Mouse (Mus musculus) limb, embryonic 15.5 days (tissue): Measurements from ENCODE around the gene Fbxl13. TPM values are rescaled to one million over a fixed set of nuclear protein-coding genes. Genes with fewer than 3 reads are reported as not detected.

Source experiments
- ATAC-seq: fragments of 200-750 bp; cut with Nextera tagmentation; 2 replicates; pipeline ENCODE4 v1.8.0; 2017; ENCODE audit warnings: low read depth, moderate TSS enrichment; ENCODE audit not compliant: insufficient number of reproducible peaks, low FRiP score, low TSS enrichment
- H3K27ac ChIP-seq: fragments of 300-500 bp; sonication (generic); 2 replicates; pipeline ENCODE4 v1.5.1; 2015; ENCODE audit warnings: moderate library complexity, mild to moderate bottlenecking, inconsistent platforms
- H3K27me3 ChIP-seq: fragments of 300-500 bp; sonication (generic); 2 replicates; pipeline ENCODE4 v1.6.1; 2015; ENCODE audit warnings: inconsistent platforms
- H3K36me3 ChIP-seq: fragments of 300-500 bp; sonication (generic); 2 replicates; pipeline ENCODE4 v1.6.1; 2015; ENCODE audit warnings: inconsistent platforms
- H3K4me1 ChIP-seq: fragments of 300-500 bp; sonication (generic); 2 replicates; pipeline ENCODE4 v1.6.1; 2015; ENCODE audit warnings: inconsistent platforms
- H3K4me2 ChIP-seq: fragments of 300-500 bp; sonication (generic); 2 replicates; pipeline ENCODE4 v1.6.1; 2015; ENCODE audit warnings: mild to moderate bottlenecking, inconsistent platforms
- H3K4me3 ChIP-seq: fragments of 300-500 bp; sonication (generic); 2 replicates; pipeline ENCODE4 v1.5.1; 2015; ENCODE audit warnings: mild to moderate bottlenecking, inconsistent platforms
- H3K9ac ChIP-seq: fragments of 300-500 bp; sonication (generic); 2 replicates; pipeline ENCODE4 v1.6.1; 2015; ENCODE audit warnings: inconsistent platforms
- H3K9me3 ChIP-seq: fragments of 300-500 bp; sonication (generic); 2 replicates; pipeline ENCODE4 v1.6.1; 2016; ENCODE audit warnings: inconsistent platforms
- WGBS: fragments of 180-500 bp; shearing (Covaris S2); methylation state at CpG from one replicate; pipeline ENCODE4 v1.1.7; 2015; 5-methylcytosine and 5-hydroxymethylcytosine counted together
- polyA plus RNA-seq: library from polyadenylated mRNA; unstranded; fragments of >200 nt; fragmentation: Nextera tagmentation; extraction: Ambion mirVana; gene quantifications from 2 replicates; pipeline ENCODE4 v1.2.1, GENCODE M21; 2015

Fbxl13 gene
- polyA plus RNA-seq, 1 experiment from 2014 or later = not detected

GRCm38 (mm10) chr5:21440833-21441530 is 204.5 kb downstream of the Fbxl13 start:
- Histone ChIP-seq H3K36me3 (no peaks in the 10 kb centered on the region), H3K27ac (peak overlapping the region; percentile 33), H3K4me3 (no peak overlapping the region), H3K4me1 (peaks cover 20% of the 10 kb centered on the region), H3K9ac (no peak overlapping the region), H3K9me3 (no peaks in the 10 kb centered on the region), H3K27me3 (no peaks in the 10 kb centered on the region), H3K4me2 (no peak overlapping the region)
- peak; percentile 84 for ATAC-seq
- 35% methylated on average over 8 of the region's 8 CpGs for WGBS

- Histone ChIP-seq H3K27me3 (no peaks in the 10 kb centered on the region), H3K4me3 (no peak overlapping the region), H3K9me3 (no peaks in the 10 kb centered on the region), H3K4me2 (no peak overlapping the region), H3K9ac (no peak overlapping the region), H3K36me3 (no peaks in the 10 kb centered on the region; the same call in 1 of the 2 replicates), H3K4me1 (peaks cover 20% of the 10 kb centered on the region), H3K27ac (no peak overlapping the region)
- no peak for ATAC-seq
- WGBS = 68% methylated on average over 7 of the region's 7 CpGs
Observed at GRCm38 (mm10) chr5:21439446-21440110, 205.9 kb downstream of the Fbxl13 start.

GRCm38 (mm10) chr5:21438428-21438827 is 207.0 kb downstream of the Fbxl13 start:
- Histone ChIP-seq H3K27me3 (no peaks in the 10 kb centered on the region), H3K4me3 (no peak overlapping the region), H3K4me1 (peaks cover 22% of the 10 kb centered on the region), H3K36me3 (no peaks in the 10 kb centered on the region; the same call in 1 of the 2 replicates), H3K27ac (no peak overlapping the region), H3K9ac (no peak overlapping the region), H3K4me2 (no peak overlapping the region), H3K9me3 (no peaks in the 10 kb centered on the region)
- WGBS = 90% methylated on average over 9 of the region's 9 CpGs
- ATAC-seq = no peak

GRCm38 (mm10) chr5:21436471-21436975 is 208.9 kb downstream of the Fbxl13 start:
- H3K4me2 ChIP-seq = no peak overlapping the region
- no peaks in the 10 kb centered on the region for H3K27me3 ChIP-seq
- no peak overlapping the region for H3K9ac ChIP-seq
- WGBS = 62% methylated on average over 8 of the region's 8 CpGs
- peaks cover 19% of the 10 kb centered on the region for H3K4me1 ChIP-seq
- no peaks in the 10 kb centered on the region; the same call in 1 of the 2 replicates for H3K36me3 ChIP-seq
- H3K27ac ChIP-seq = no peak overlapping the region
- no peak for ATAC-seq
- no peaks in the 10 kb centered on the region for H3K9me3 ChIP-seq
- H3K4me3 ChIP-seq = no peak overlapping the region

GRCm38 (mm10) chr5:21434148-21434929 is 211.1 kb downstream of the Fbxl13 start:
- H3K36me3 ChIP-seq = no peaks in the 10 kb centered on the region; the same call in 1 of the 2 replicates
- no peak overlapping the region for H3K4me2 ChIP-seq
- 43% methylated on average over 11 of the region's 11 CpGs for WGBS
- peak; percentile 71; the same call in 1 of the 2 replicates for ATAC-seq
- H3K4me3 ChIP-seq = no peak overlapping the region
- H3K27me3 ChIP-seq = no peaks in the 10 kb centered on the region
- H3K9me3 ChIP-seq = no peaks in the 10 kb centered on the region
- H3K27ac ChIP-seq = no peak overlapping the region
- peaks cover 2% of the 10 kb centered on the region; the same call in 1 of the 2 replicates for H3K4me1 ChIP-seq
- H3K9ac ChIP-seq = no peak overlapping the region

Other genes starting within 250 kb of the Fbxl13 start
- 0.29 TPM in 1 of 2 replicates, not detected in the other for gene Ccdc146, start 221.0 kb downstream of the Fbxl13 start, polyA plus RNA-seq
- gene Fam185a, start 220.7 kb downstream of the Fbxl13 start, polyA plus RNA-seq = 5.4 and 6.1 TPM in 2 replicates
- 106 and 121 TPM in 2 replicates for gene Lrrc17, start 102.1 kb downstream of the Fbxl13 start, polyA plus RNA-seq
- gene Armc10, start 179 bp upstream of the Fbxl13 start, polyA plus RNA-seq = 27.5 and 35.7 TPM in 2 replicates
- gene Napepld, start 55.8 kb upstream of the Fbxl13 start, polyA plus RNA-seq = 1.8 and 2.0 TPM in 2 replicates
- 67.7 and 80.0 TPM in 2 replicates for gene Pmpcb, start 91.5 kb upstream of the Fbxl13 start, polyA plus RNA-seq
- gene Dnajc2, start 139.6 kb upstream of the Fbxl13 start, polyA plus RNA-seq = 51.0 and 52.1 TPM in 2 replicates
- gene Psmc2, start 139.6 kb upstream of the Fbxl13 start, polyA plus RNA-seq = 170 and 174 TPM in 2 replicates
- gene Slc26a5, start 220.0 kb upstream of the Fbxl13 start, polyA plus RNA-seq = 0.06 TPM in 1 of 2 replicates, not detected in the other